Mouse (Mus musculus) mature B cell (primary cell): ENCODE data around the gene Brpf3.
"Not testable (repeated sequence)": the region's sequence is repeated elsewhere in the genome, so short reads cannot be mapped to it uniquely, and the experiment has no call there.

Experiments
- in situ Hi-C: fragments of 300-500 bp; cut with MboI; formaldehyde crosslinking; loops from 2 replicates; pipeline ENCODE4 v1.14.3; 2019

The Brpf3 gene

DNA sequence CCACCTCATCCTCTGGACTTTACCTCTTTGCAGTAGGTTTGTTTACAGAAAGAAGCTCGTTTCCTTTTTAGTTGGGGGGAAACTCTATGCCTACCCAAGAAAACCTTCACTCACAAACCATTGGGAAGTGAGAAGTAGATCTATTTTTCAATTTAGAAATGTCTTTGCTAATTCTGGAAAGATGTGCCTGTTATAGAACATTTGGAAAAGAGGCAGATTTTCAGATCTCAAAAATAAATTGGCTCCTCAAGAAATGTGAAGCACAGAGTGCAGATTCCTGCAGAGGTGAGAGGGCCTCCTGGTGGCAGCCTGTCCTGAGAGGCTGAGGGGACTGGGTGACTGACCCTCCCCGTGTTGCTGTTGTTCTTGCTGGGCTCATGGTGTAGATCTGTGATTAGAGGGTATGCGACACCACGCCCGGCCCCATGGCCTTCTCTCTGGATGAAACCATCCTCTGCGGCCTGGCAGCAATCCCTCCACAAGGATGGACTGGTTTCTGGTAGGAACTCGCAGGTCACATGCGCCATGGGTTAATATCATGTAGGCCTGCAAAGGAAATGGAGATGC is 26.9 kb downstream of the Brpf3 start:
- in situ Hi-C loops = no loop called here

DNA sequence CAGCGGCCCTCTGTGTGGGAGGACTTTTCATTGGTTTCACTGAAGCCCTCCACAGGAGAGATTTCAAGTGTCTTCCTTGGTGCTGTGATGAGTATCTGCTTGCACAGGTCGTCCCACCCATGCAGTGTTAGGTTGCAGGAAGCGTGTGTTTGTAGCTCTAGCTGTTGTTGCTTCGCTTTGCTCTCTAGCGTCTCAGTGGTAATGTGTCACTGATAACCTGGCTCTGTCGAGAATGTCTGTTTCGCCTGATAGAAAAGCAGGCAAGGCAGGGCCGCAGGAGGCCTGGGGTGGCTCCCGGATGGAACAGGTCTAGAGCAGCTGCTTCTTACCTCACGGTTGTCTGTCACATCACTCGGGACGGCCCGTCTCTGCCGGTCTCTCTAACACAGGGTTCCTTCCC is 28.2 kb downstream of the Brpf3 start:
- in situ Hi-C loops = no loop called here

DNA sequence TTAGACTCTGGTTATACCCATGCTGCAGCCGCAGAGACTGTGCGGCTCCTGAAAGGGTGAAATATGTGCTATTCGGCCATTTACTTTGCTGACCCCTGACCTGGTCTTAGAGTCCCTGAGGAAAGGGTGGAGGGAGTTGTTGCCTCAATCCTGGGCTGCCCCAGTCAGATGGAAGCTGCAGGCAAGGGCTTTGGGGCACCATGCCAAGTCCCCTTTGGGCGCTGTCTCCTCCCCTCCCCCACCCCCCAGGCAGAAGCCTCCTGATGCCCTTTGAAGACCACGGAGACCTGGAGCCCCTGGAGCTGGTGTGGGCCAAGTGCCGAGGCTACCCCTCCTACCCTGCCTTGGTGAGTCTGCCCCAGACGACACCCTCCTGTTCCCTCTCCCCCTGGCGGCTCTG is 30.2 kb downstream of the Brpf3 start:
- in situ Hi-C loops = no loop called here

DNA sequence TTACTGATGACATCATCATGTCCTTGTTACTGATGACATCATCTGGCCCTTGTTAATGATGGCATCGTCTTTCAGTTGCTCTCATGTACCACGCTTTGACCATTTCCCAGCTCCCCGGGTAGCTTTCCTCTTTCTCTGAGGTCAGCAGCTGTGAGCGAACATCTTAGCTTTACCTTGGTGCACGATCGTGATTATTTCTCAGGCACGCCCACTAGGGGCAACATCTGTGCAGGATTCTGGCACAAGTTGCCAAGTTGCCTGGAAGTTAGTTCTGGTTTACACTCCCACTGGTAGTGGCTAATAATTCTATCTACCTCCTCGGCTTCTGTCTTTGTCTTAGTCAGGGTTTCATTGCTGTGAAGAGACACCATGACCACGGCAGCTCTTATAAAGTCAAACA is 31.1 kb downstream of the Brpf3 start:
- in situ Hi-C loops = no loop called here

DNA sequence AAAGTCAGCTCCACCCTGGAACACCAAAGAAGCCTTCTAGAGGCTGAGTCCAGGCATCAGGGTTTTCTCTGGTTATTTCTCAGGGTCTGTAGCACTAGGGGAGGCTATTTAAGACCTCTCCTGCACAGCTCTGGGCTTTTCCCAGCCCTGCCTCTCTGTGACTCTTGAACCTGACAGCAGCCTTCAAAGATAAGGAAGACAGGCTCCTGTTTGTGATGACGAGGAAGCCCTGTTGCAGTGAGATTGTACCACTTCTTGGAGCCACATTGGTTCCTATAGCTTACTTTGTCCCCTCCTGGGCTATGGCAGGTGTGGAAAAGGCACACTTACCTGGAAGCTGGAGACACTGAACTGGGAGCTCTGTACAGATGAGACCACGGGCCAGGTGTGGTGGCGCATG is 32.0 kb downstream of the Brpf3 start:
- in situ Hi-C loops = no loop called here

DNA sequence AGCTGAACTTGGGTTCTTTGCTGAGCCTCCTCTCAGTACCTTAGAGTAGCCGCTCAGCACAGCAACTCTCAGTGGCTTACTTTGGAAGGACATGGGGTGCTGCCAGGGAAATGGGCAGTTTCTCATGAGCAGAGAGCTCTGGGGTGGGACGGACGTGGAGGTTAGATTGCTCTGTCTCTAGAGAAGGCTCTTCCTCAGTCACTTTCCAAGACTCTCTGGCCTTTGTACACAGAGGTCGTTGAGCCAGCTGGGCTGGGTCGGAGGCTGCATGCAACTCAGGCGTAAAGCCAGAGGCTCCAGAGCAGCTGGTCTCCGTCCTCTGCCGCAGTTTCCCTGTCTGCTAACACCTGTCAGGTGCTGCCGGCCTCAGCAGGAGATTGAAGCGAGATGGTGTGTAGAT is 33.8 kb downstream of the Brpf3 start:
- in situ Hi-C loops = no loop called here

DNA sequence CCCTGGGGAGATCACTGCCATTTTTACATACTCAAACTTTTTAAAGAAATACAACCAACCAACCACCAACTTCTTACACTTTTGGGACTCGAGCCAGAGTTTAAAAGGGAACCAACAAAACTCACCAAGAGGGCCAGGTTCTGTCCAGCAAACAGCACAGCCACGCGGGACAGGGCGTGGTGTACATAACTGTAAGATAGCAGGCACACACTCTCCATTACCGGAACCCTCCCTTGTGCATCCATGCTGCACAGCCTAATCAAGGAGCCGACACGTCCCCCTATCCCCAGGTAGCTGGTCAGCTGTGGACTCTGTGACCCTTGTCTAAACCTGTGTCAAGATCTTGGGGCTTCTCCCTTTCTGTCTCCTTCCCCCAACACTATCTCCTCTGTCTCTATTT is 37.0 kb downstream of the Brpf3 start:
- in situ Hi-C loops = no loop called here

DNA sequence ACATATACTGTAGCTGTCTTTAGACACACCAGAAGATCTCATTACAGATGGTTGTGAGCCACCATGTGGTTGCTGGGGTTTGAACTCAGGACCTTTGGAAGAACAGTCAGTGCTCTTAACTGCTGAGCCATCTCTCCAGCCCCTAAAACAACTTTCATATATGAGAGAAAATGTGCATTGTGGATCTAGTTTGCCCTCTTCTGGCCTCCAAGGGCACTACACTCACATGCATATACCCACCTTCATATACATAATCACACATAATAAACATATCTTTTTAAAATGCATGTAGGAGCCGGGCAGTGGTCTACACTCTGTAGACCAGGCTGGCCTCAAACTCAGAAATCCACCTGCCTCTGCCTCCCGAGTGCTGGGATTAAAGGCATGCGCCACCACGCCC is 41.1 kb downstream of the Brpf3 start:
- in situ Hi-C loops = not testable (repeated sequence)

DNA sequence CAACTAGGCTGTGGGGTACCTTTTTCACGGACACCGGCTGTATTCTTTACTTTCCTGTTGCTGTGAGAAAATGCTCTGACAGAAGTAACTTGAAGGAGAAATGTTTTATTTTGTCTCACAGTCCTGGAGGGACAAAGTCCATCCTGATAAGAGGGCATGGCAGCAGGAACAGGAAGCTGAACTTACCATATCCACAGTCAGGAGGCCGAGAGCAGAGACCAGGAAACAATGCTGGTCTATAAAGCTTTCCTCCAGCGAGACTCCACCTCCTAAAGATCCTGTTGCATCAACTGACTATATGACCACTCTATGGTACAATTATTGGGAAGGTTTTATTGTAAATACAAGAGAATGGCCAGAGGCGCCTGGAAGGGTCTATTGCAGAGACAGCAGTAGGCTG is 42.8 kb downstream of the Brpf3 start:
- in situ Hi-C loops = no loop called here

DNA sequence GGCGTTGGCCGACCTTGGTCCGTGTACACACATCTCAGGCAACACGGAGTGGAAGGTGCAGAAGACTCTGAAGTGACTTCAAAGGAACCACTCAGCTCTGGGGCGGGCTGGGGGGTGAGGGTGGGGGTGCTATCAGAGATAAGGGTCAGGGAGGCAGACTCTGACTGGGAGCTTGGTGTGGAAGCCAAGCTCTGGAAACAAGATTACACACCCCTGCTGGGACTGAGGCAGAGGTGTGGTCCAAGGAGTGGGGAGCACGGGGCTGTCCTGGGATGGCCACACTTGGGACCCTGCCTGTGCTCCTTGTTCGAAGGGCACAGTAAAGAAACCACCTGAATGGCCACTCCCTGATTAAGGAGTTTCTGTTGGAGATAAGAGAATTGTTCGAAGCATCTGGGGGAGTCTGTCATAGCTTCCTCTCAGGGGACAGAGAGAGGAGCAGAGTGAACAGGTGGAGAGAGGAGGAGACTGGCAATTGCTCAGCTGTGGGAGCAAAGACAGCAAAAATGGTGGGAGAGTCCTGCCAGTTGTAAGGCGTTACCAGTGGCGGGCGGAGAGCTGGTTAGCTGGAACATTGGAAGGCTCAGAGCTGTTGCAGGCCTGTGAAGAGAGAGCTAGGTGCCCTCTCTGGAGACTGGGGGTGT is 46.2 kb downstream of the Brpf3 start:
- in situ Hi-C loops = no loop called here

DNA sequence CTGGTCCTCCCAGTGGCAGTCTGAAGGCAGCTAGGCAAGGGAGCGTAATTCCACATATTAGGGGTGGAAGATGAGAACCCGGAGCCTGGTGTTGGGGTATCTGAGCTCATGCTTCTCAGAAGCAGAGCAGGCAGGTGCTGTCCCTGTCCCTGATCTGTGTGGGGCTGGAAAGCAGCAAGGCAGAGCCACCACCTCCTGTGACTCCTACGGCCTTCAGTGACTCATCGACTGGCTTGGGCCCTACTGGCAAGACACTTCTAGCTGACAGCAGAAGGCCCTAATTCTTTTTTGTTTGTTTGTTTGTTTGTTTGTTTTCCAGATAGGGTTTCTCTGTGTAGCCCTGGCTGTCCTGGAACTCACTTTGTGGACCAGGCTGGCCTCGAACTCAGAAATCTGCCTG is 49.6 kb downstream of the Brpf3 start:
- in situ Hi-C loops = no loop called here

DNA sequence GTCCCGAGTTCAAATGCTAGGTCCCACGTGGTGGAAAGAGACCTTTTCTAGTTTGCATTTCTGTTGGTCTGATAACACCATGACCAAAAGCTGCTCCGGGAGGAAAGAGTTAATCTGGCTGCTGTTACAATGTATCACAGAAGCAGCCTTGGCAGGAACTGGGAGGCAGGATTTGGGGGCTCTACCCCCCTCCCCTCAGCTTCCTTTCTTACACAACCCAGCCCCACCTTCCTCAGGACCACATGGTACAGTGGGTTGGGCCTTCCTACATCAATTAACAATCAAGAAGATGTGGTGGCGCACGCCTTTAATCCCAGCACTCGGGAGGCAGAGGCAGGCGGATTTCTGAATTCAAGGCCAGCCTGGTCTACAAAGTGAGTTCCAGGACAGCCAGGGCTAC is 53.5 kb downstream of the Brpf3 start:
- in situ Hi-C loops = no loop called here

DNA sequence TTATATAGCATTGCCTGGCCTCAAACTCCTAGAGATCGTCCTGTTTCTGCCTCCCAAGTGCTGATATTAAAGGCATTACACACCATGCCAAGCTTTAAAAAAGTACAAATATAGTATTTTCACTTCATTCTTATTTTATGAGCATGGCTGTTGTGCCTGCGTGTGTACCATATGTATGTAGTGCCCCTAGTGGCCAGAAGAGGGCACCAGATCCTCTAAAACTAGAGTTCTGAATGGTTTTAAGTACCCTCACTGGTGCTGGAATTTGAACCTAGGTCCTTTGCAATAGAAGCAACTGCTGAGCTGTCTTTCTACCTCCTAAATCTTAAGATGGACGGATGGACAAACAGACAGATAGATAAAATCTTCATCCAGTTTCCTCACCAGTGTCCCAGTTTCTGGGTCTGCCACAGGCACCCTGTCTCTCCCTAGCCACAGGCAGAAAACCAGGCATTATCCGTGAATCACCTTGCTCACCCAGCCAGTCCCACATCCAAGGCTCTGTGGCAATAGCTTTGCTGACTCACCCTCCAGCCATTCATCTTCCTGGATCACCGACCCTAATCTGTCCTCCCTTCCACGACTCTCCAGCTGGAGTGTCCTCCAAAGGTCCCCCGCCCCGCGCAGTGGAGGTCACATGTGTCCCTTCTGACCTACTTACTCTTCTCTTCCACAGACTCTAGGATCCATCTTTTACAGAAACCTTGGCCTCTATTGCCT is 54.4 kb downstream of the Brpf3 start:
- in situ Hi-C loops = no loop called here

DNA sequence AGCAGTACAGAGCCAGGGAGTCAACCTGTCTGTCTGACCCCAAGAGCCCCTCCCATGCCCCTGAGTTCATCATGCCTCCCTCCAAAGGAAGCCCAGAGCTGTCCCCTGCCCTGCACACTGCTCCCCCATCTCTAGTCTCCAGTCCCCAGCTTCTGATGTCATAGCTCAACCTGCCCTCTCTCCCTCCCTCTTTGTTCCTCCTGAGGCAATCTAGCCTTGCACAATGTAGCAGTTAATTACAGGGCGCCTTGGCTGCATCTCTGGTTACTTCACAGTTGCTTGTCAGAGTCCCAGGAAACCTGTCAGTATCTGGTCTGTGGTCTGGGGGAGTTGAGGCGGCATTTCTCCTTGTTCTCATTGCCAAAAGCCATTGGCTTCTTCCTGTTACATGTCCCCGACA is 55.1 kb downstream of the Brpf3 start:
- in situ Hi-C loops = no loop called here

DNA sequence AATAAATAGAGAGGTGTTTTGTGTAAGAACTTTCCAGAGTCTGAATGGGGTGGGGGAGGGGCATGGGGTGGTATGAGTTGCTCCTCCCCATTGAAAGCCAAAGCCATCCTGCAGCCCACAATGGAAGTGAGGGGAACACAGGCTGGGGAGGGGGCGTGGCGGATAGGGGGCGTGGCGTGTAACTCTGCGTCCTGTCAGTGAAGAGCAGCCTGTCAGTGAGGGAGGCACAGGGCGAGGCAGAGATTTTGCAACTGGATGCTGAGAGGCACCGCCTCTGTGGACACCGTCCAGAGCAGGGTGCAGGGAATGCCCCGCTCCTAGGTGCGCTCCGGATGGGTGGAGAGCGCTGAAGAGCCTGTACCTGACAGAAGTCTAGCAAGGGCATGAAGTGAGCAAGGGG is 57.3 kb downstream of the Brpf3 start, which contains the start of gene Pnpla1:
TSS of gene Pnpla1 (plus strand) at position 207 of the 400 bp plus-strand sequence.
- in situ Hi-C loops = no loop called here

DNA sequence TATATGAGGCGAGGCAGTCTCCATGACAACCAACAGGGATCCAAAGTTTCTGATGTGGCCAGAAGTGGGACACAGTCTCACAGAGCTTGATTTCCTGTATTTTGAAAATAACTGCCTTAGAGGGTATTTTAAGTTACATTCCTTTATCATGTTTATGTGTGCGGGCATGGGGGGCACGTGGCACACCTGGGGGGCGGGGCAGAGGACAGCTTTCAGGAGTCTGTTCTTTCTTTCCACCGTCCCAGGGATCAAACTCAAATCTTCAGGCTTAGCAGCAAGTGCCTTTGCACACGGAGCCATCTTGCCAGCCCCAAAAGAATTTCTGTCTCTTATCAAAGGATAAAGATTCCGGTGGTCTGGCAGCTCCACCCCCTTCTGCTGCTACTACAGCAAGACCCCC is 63.0 kb downstream of the Brpf3 start:
- in situ Hi-C loops = no loop called here

DNA sequence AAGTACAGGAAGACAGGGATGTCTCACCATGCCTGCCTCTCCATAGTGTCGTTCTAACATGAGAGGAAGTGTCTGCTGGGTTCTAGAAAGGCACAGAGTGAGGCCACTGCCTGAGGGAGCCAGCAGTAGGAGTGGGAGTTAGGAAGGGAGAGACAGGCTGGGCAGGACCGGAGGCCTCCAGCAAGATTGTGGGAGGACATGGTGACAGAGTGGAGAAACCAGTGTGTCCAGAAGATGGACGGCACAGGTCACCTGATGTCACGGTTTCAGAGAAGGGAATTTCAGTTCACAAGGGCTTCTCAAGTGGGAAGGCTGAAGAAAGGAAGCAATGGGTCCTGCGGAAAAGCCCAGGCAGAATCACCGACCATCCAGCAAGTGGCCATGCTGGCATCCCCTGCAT is 63.6 kb downstream of the Brpf3 start:
- in situ Hi-C loops = no loop called here

DNA sequence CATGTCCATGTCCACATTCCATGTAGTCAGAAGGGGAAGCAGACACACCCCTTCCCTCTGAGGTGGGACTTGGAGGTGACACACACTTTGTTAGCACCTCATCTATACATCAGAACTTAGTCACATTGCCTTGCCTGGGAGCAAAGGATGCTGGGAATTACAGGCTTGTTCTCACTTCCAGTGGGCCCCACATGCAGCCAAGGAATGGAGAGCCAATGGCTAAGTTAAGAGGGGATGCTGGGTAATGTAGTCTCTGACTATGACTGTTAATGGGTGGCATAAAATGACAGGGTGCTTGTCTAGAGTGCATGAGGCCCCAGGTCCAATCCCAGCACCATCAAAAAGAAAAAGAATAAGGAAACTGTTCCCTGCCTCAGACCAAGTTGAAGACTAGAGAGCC is 66.0 kb downstream of the Brpf3 start:
- in situ Hi-C loops = no loop called here

DNA sequence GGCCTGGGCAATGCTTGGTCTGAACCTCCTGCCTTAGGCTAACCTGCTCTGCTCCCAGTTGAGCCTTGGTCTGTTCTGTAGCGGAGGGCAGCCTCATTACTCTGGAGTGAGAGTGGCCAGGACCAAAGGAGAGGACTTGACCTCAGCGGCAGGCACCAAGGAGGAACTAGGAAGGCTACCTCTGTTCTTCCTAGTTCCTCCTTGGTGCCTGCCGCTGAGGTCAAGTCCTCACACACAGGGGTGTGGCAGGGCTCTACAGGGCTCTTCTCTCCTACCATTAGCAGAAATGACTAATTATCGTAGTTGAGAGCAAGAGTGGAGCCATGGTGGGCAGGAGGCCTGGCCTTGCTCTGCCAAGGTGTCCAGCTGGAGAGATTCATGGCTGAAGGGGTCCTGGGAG is 66.5 kb downstream of the Brpf3 start:
- in situ Hi-C loops = no loop called here

DNA sequence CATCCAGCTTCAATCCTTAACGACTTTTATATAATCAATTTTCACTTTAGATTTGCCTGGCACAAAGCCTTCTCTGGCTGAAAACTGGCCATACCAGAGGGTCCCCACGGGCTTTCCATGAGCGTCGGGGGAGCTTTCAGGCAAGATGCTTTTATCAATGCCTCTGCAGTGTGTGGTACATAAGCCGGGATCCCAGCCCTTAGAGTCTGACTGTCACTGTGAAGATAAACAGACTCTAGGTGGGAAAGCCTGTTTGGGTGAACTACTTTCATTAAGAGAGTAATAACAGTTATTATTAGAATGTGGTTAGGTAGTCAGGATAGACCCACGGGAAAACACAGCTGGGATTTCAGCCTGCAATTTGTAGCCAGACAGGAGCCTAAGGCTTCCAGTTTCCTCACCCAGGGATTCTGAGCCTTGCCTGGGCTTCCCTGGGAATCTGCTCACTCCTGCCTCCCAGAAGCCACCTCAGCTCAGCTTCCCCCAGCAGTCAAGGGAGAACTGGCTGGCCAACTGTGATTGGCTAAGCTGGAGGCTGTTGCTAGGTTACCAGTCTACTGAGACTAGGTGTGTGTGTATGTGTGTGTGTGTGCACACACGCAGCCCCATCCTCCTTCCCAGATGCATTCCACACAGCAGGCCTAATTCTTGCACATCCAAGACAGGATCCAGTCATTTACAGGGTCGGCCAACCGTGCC is 68.7 kb downstream of the Brpf3 start:
- in situ Hi-C loops = no loop called here

DNA sequence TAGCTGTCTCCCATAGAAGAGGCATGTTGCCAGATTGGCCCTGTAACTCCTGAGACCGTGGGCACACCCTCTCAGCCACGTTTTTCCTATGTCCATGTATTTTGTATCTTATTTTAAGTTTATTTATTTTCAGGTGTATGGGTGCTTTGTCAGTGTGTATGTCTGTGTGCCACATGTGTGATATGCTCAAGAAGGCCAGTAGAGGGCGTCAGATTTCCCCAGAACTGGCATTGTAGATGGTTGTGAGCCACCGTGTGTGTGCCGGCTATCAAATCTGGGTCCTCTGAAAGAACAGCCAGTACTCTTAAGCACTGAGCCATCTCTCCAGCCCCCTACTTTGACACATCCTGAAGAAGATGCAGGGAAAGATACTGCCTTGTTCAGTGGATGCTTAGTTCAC is 69.5 kb downstream of the Brpf3 start:
- in situ Hi-C loops = no loop called here

DNA sequence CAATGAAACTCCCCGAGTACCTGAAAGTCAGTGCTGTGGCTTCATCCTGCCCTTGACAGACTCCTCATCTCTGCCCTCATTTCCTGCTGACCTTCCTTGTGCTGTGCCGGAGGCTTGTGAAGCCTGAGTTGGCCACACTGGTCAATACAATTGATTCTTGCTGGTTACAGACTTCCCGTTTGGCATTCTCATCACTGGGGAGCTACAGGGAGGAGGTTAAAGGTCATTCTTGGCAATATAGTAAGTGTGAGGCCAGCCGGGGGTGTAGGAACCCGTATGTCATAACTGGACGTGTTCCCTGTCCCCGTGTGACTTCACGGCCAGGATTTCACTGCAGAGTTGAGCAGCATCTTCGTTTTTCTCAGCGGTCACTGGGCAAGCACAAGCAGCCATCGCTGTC is 70.9 kb downstream of the Brpf3 start:
- in situ Hi-C loops = no loop called here

DNA sequence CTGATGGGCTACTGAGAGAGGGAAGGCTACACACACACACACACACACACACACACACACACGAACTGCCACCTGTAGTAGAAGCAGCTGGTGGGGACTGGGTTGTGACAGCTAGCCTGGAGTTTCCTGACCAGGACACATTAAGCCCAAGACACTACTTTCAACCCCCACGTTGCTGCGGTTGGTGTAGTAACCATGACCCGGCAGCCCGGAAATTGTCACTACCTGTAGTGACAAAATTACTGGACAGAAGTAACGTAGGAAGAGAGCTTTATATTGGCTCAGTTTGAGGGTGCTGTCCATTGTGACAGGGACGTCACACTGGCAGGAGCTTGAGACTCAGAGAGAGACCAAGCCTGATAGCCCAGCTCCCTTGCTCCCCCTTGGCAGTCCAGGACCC is 71.4 kb downstream of the Brpf3 start:
- in situ Hi-C loops = no loop called here
